Mouse (Mus musculus): ENCODE measurements at regions not wholly inside any gene's neighbourhood (a gene's known extent, or its start where the extent isn't known, plus 50 kb on each side); places are given as distances from the start of the nearest gene placed in this dataset.

GRCm38 (mm10) chr9:13905086-13905669 lies 77.7 kb downstream of the Fam76b start:
- DNase-seq (ENCODE audit: low spot score): no peak

- DNase-seq (ENCODE audit: low spot score): no peak
Observed at GRCm38 (mm10) chr9:13906736-13907135, 79.2 kb downstream of the Fam76b start.

- DNase-seq (ENCODE audit: low spot score): no peak
Observed at GRCm38 (mm10) chr9:13909604-13910003, 82.1 kb downstream of the Fam76b start.

GRCm38 (mm10) chr9:13910091-13910490 lies 82.6 kb downstream of the Fam76b start:
- DNase-seq (ENCODE audit: low spot score): no peak

- no peak for DNase-seq (ENCODE audit: low spot score)
Observed at GRCm38 (mm10) chr9:13913459-13913858, 85.9 kb downstream of the Fam76b start.

- no peak for DNase-seq (ENCODE audit: low spot score)
Observed at GRCm38 (mm10) chr9:13914131-13914530, 86.6 kb downstream of the Fam76b start.

GRCm38 (mm10) chr9:13914847-13915246 lies 87.3 kb downstream of the Fam76b start:
- no peak for DNase-seq (ENCODE audit: low spot score)

- no peak for DNase-seq (ENCODE audit: low spot score)
Observed at GRCm38 (mm10) chr9:13916837-13917236, 89.3 kb downstream of the Fam76b start.

- DNase-seq (ENCODE audit: low spot score): no peak
Observed at GRCm38 (mm10) chr9:13918606-13919202, 91.2 kb downstream of the Fam76b start.

GRCm38 (mm10) chr9:13919739-13920410 lies 92.4 kb downstream of the Fam76b start:
- DNase-seq (ENCODE audit: low spot score): no peak

- peak; percentile 74 for DNase-seq (ENCODE audit: low spot score)
Observed at GRCm38 (mm10) chr9:13920623-13921022, 93.1 kb downstream of the Fam76b start.

GRCm38 (mm10) chr9:13932001-13932508 lies 104.5 kb downstream of the Fam76b start:
- peak; percentile 14 for DNase-seq (ENCODE audit: low spot score)

GRCm38 (mm10) chr9:13933404-13933803 lies 105.9 kb downstream of the Fam76b start:
- no peak for DNase-seq (ENCODE audit: low spot score)

- no peak for DNase-seq (ENCODE audit: low spot score)
Observed at GRCm38 (mm10) chr9:13937301-13937700, 109.8 kb downstream of the Fam76b start.

- peak; percentile 8 for DNase-seq (ENCODE audit: low spot score)
Observed at GRCm38 (mm10) chr9:13946519-13946918, 119.0 kb downstream of the Fam76b start.

GRCm38 (mm10) chr9:13952157-13952556 lies 124.6 kb downstream of the Fam76b start:
- no peak for DNase-seq (ENCODE audit: low spot score)

- DNase-seq (ENCODE audit: low spot score): no peak
Observed at GRCm38 (mm10) chr9:13963140-13963763, 135.7 kb downstream of the Fam76b start.

- no peak for DNase-seq (ENCODE audit: low spot score)
Observed at GRCm38 (mm10) chr9:13963796-13964195, 136.3 kb downstream of the Fam76b start.

- DNase-seq (ENCODE audit: low spot score): peak; percentile 20
Observed at GRCm38 (mm10) chr9:13964256-13964655, 136.7 kb downstream of the Fam76b start.

GRCm38 (mm10) chr9:13966212-13966611 lies 138.7 kb downstream of the Fam76b start:
- no peak for DNase-seq (ENCODE audit: low spot score)

GRCm38 (mm10) chr9:13969262-13969661 lies 141.7 kb downstream of the Fam76b start:
- peak; percentile 87 for DNase-seq (ENCODE audit: low spot score)

- DNase-seq (ENCODE audit: low spot score): no peak
Observed at GRCm38 (mm10) chr9:13973600-13973999, 146.1 kb downstream of the Fam76b start.

GRCm38 (mm10) chr9:13974870-13975269 lies 147.4 kb downstream of the Fam76b start:
- DNase-seq (ENCODE audit: low spot score): peak; percentile 21
